Mouse (Mus musculus) heart, postnatal 4 days (tissue): Measurements from ENCODE around the gene Polr3gl. TPM values are rescaled to one million over a fixed set of nuclear protein-coding genes. Genes with fewer than 3 reads are reported as not detected.

Source experiments
- DNase-seq: peaks from one replicate; pipeline ENCODE4 v3.0.0; 2021
- total RNA-seq, 2 experiments: library from RNA; stranded (reverse); gene quantifications; 2 replicates each; pipeline ENCODE4 v1.2.3; 2021

Polr3gl gene
- total RNA-seq, 2 experiments from 2014 or later: 20.4 to 24.0 TPM

- no peak for DNase-seq
Observed at GRCm38 (mm10) chr3:96571336-96571735, 22.6 kb downstream of the Polr3gl start.

- DNase-seq: no peak
Observed at GRCm38 (mm10) chr3:96570643-96571042, 23.3 kb downstream of the Polr3gl start.

GRCm38 (mm10) chr3:96569966-96570605, 23.9 kb downstream of the Polr3gl start:
- peak; percentile 25 for DNase-seq

GRCm38 (mm10) chr3:96569506-96569905, 24.5 kb downstream of the Polr3gl start:
- peak; percentile 64 for DNase-seq

GRCm38 (mm10) chr3:96568605-96569004, 25.4 kb downstream of the Polr3gl start:
- peak; percentile 19 for DNase-seq

GRCm38 (mm10) chr3:96566661-96567450, 27.1 kb downstream of the Polr3gl start:
- no peak for DNase-seq

GRCm38 (mm10) chr3:96565105-96565504, 28.9 kb downstream of the Polr3gl start:
- DNase-seq: no peak

GRCm38 (mm10) chr3:96564633-96565032, 29.3 kb downstream of the Polr3gl start:
- no peak for DNase-seq

GRCm38 (mm10) chr3:96563911-96564632, 29.9 kb downstream of the Polr3gl start:
- no peak for DNase-seq

- no peak for DNase-seq
Observed at GRCm38 (mm10) chr3:96563267-96563666, 30.7 kb downstream of the Polr3gl start.

- DNase-seq: peak; percentile 62
Observed at GRCm38 (mm10) chr3:96561946-96562681, 31.9 kb downstream of the Polr3gl start.

- peak; percentile 34 for DNase-seq
Observed at GRCm38 (mm10) chr3:96560881-96561668, 32.9 kb downstream of the Polr3gl start.

GRCm38 (mm10) chr3:96559911-96560850, 33.8 kb downstream of the Polr3gl start:
- DNase-seq: peak; percentile 48

- DNase-seq: no peak
Observed at GRCm38 (mm10) chr3:96559398-96559910, 34.5 kb downstream of the Polr3gl start.

GRCm38 (mm10) chr3:96558668-96559196, 35.2 kb downstream of the Polr3gl start:
- peak; percentile 15 for DNase-seq

GRCm38 (mm10) chr3:96558159-96558558, 35.8 kb downstream of the Polr3gl start:
- peak; percentile 54 for DNase-seq

GRCm38 (mm10) chr3:96557694-96558093, 36.3 kb downstream of the Polr3gl start, which contains the start of gene Txnip:
Gene Txnip (plus strand): TSS chr3:96557957.
- DNase-seq: peak; percentile 100

GRCm38 (mm10) chr3:96556651-96557635, 37.0 kb downstream of the Polr3gl start:
- DNase-seq: peak; percentile 32
